Mouse (Mus musculus): ENCODE measurements around the gene Pou2f1.

DNA sequence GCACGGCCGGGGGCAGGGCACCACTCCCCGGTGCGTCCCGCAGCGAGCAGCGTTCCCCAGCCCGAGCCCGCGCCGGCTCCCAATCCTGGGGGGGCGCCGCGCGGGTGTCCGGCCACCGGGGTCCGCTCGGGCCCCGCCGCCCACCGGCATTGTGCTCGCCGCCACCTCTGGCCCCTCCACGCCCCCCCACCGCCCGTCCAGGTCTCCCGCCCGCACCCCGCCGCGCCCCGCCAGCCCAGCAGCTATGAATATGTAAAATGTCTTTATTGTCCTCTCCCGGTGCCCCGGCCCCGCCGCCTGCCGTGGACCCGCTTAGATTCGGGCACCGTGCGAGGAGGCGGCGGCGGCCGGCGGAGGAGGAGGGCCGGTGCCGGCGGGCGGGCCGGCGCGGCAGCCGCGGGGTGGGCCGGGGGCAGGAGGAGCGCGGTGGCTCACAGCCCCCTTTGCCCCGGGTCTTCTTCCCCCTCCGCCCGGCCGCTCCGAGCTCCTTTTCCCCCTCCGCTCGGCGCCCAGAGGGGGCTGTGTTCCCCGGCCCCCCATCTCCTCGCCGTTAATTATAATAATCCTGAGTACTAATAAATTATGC is 481 bp downstream of the Pou2f1 start:
- TF ChIP-seq CTCF (IDR thresholded peaks at IDR 0.05; ENCODE audit: low read depth) (no peak), EP300 (optimal IDR thresholded peaks at IDR 0.05) (no peak)
